In genomic region chr6:104999601-105000000, GRCm38 (mm10) we compare ENCODE assay signal across 14 mouse cellular contexts.
"Had no signal": no experiment of that assay in that cellular context is flagged by ENCODE, and none has a peak within 500 bp of the region (broad histone marks: within the 10 kb centered on the region; RNA-seq: fewer than 3 reads in every experiment).

No protein-coding gene starts in this region.

- DNase-seq: kidney, postnatal 14 days; lung, adult 2 months; lung, postnatal 36 days; midbrain, embryonic 14.5 days; right cerebral cortex, adult 18-20 months; right cerebral cortex, postnatal 25 days; thymus, postnatal 36 days had no signal

- H3K27me3 ChIP-seq: liver, embryonic 15.5 days; neural tube, embryonic 15.5 days had no signal

- H3K27ac ChIP-seq: left cerebral cortex, adult 2 months; limb, embryonic 10.5 days; liver, embryonic 15.5 days; neural tube, embryonic 15.5 days had no signal

- H3K36me3 ChIP-seq: limb, embryonic 10.5 days; liver, embryonic 15.5 days; neural tube, embryonic 15.5 days had no signal

- H3K9me3 ChIP-seq: limb, embryonic 10.5 days; liver, embryonic 15.5 days; neural tube, embryonic 15.5 days had no signal

- H3K9ac ChIP-seq: liver, embryonic 15.5 days; neural tube, embryonic 15.5 days had no signal

- H3K4me1 ChIP-seq: limb, embryonic 10.5 days; liver, embryonic 15.5 days; neural tube, embryonic 15.5 days had no signal

- H3K4me2 ChIP-seq: liver, embryonic 11.5 days; liver, embryonic 15.5 days; neural tube, embryonic 15.5 days had no signal

- ATAC-seq: lung, postnatal 0 days had no signal

- H3K4me3 ChIP-seq: left cerebral cortex, adult 2 months; limb, embryonic 10.5 days; liver, embryonic 15.5 days; myocyte; neural tube, embryonic 15.5 days had no signal
